Mouse (Mus musculus): ENCODE data around the gene Lrrc46.

Lrrc46 gene

GRCm38 (mm10) chr11:97049492-97050085 lies 8.4 kb upstream of the Lrrc46 start:
- no peak for DNase-seq (ENCODE audit: low read depth, low spot score)

GRCm38 (mm10) chr11:97048090-97048650 lies 7.0 kb upstream of the Lrrc46 start:
- no peak for DNase-seq (ENCODE audit: low read depth, low spot score)

- DNase-seq (ENCODE audit: low read depth, low spot score), result peak; percentile 70
These were observed 4.7 kb upstream of the Lrrc46 start for GRCm38 (mm10) chr11:97045861-97046260.

- DNase-seq (ENCODE audit: low read depth, low spot score), result no peak
These were observed 3.7 kb upstream of the Lrrc46 start for GRCm38 (mm10) chr11:97044902-97045301.

GRCm38 (mm10) chr11:97040301-97041021 lies 746 bp downstream of the Lrrc46 start:
- no peak for DNase-seq (ENCODE audit: low read depth, low spot score)

GRCm38 (mm10) chr11:97038881-97039280 lies 2.3 kb downstream of the Lrrc46 start:
- no peak for DNase-seq (ENCODE audit: low read depth, low spot score)

- no peak for DNase-seq (ENCODE audit: low read depth, low spot score)
These were observed 5.1 kb downstream of the Lrrc46 start for GRCm38 (mm10) chr11:97036141-97036540.

- DNase-seq (ENCODE audit: low read depth, low spot score), result no peak
These were observed 7.4 kb downstream of the Lrrc46 start for GRCm38 (mm10) chr11:97033781-97034180.

- no peak for DNase-seq (ENCODE audit: low read depth, low spot score)
These were observed 8.7 kb downstream of the Lrrc46 start for GRCm38 (mm10) chr11:97032499-97032898.

- DNase-seq (ENCODE audit: low read depth, low spot score), result no peak
These were observed 9.2 kb downstream of the Lrrc46 start for GRCm38 (mm10) chr11:97031977-97032376.

- DNase-seq (ENCODE audit: low read depth, low spot score), result no peak
These were observed 10.8 kb downstream of the Lrrc46 start for GRCm38 (mm10) chr11:97030426-97030825.

- DNase-seq (ENCODE audit: low read depth, low spot score), result peak; percentile 93
These were observed 11.4 kb downstream of the Lrrc46 start, which contains the start of gene Scrn2 for GRCm38 (mm10) chr11:97029686-97030417. Scrn2 (plus strand) TSS chr11:97029938.

GRCm38 (mm10) chr11:97025721-97026344 lies 15.4 kb downstream of the Lrrc46 start:
- peak; percentile 91 for DNase-seq (ENCODE audit: low read depth, low spot score)

GRCm38 (mm10) chr11:97024977-97025376 lies 16.2 kb downstream of the Lrrc46 start:
- no peak for DNase-seq (ENCODE audit: low read depth, low spot score)

- DNase-seq (ENCODE audit: low read depth, low spot score), result peak; percentile 92
These were observed 19.2 kb downstream of the Lrrc46 start for GRCm38 (mm10) chr11:97021873-97022484.

GRCm38 (mm10) chr11:97021121-97021765 lies 20.0 kb downstream of the Lrrc46 start:
- no peak for DNase-seq (ENCODE audit: low read depth, low spot score)

- DNase-seq (ENCODE audit: low read depth, low spot score), result no peak
These were observed 21.9 kb downstream of the Lrrc46 start for GRCm38 (mm10) chr11:97019345-97019708.

GRCm38 (mm10) chr11:97018583-97019344 lies 22.4 kb downstream of the Lrrc46 start:
- DNase-seq (ENCODE audit: low read depth, low spot score), result no peak

GRCm38 (mm10) chr11:97017696-97018582 lies 23.3 kb downstream of the Lrrc46 start:
- DNase-seq (ENCODE audit: low read depth, low spot score), result no peak

All from A20 (cell line).